Mouse (Mus musculus) MEL (cell line): ENCODE data around the gene Retreg1. TPM values are rescaled to one million over a fixed set of nuclear protein-coding genes. Genes with fewer than 3 reads are reported as not detected.

ENCODE experiments used
- DNase-seq: peaks from one replicate; pipeline ENCODE4 v3.0.0; 2011; ENCODE audit warnings: low read depth, low spot score
- H3K27ac ChIP-seq: 2 replicates; pipeline ENCODE4 v1.5.1; 2012; ENCODE audit warnings: low read depth, mild to moderate bottlenecking, control low read depth, low read length, moderate library complexity; ENCODE audit not compliant: control insufficient read depth
- H3K27me3 ChIP-seq, 2 experiments: fragments of 150-350 bp in 1 of 2; sonication (generic) in 1 of 2; 2 replicates each; pipeline ENCODE4 v1.6.1; 2012; ENCODE audit warnings: low read length in 2 of 2, mild to moderate bottlenecking in 2 of 2, improper control_type of control experiment in 1 of 2, moderate library complexity in 1 of 2; ENCODE audit not compliant: insufficient read depth in 2 of 2, control insufficient read depth in 1 of 2
- H3K36me3 ChIP-seq, 2 experiments: 2 replicates each; pipeline ENCODE4 v1.6.1; 2012 to 2014; ENCODE audit warnings: low read length in 2 of 2, improper control_type of control experiment in 1 of 2, inconsistent platforms in 1 of 2, mild to moderate bottlenecking in 1 of 2; ENCODE audit not compliant: insufficient read depth in 2 of 2, control insufficient read depth in 1 of 2
- H3K4me1 ChIP-seq, 2 experiments: fragments of 150-350 bp in 1 of 2; sonication (generic) in 1 of 2; 2 replicates each; pipeline ENCODE4 v1.6.1; 2012; ENCODE audit warnings: low read length in 2 of 2, improper control_type of control experiment in 1 of 2, mild to moderate bottlenecking in 1 of 2; ENCODE audit not compliant: insufficient read depth in 2 of 2, control insufficient read depth in 1 of 2
- H3K4me3 ChIP-seq, 2 experiments: fragments of 150-350 bp in 1 of 2; sonication (generic) in 1 of 2; 2 replicates each; pipeline ENCODE4 v1.5.1; 2012; ENCODE audit warnings: low read depth in 2 of 2, low read length in 2 of 2, mild to moderate bottlenecking in 2 of 2, moderate library complexity in 2 of 2, control low read depth in 1 of 2, improper control_type of control experiment in 1 of 2; ENCODE audit not compliant: control insufficient read depth in 1 of 2, insufficient read depth in 1 of 2
- H3K79me2 ChIP-seq: 2 replicates; pipeline ENCODE4 v1.6.1; 2012; ENCODE audit warnings: mild to moderate bottlenecking, low read length, moderate library complexity; ENCODE audit not compliant: control insufficient read depth, poor library complexity, insufficient read depth
- H3K9ac ChIP-seq: 2 replicates; pipeline ENCODE4 v1.6.1; 2012; ENCODE audit warnings: low read depth, mild to moderate bottlenecking, control low read depth, low read length, moderate library complexity; ENCODE audit not compliant: control insufficient read depth, poor library complexity, severe bottlenecking
- H3K9me3 ChIP-seq: fragments of 150-350 bp; sonication (generic); replicated peaks from 2 replicates; pipeline ENCODE4 v1.6.1; 2012; ENCODE audit warnings: mild to moderate bottlenecking, low read length, improper control_type of control experiment, moderate library complexity; ENCODE audit not compliant: insufficient read depth
- BHLHE40 ChIP-seq: IDR thresholded peaks from 2 replicates; pipeline ENCODE4 v1.6.1; 2012; ENCODE audit warnings: low read depth, mild to moderate bottlenecking, inconsistent platforms, low read length, improper control_type of control experiment, borderline replicate concordance
- EP300 ChIP-seq, 2 experiments: IDR thresholded peaks; 2 replicates each; pipeline ENCODE4 v1.6.1; 2011; ENCODE audit warnings: improper control_type of control experiment in 2 of 2, low read length in 2 of 2, low read depth in 1 of 2, mild to moderate bottlenecking in 1 of 2
- MAFK ChIP-seq: IDR thresholded peaks from 2 replicates; pipeline ENCODE4 v1.6.1; 2011; ENCODE audit warnings: low read depth, mild to moderate bottlenecking, low read length, improper control_type of control experiment, borderline replicate concordance
- MAX ChIP-seq: IDR thresholded peaks from 2 replicates; pipeline ENCODE4 v1.6.1; 2011; ENCODE audit warnings: low read length, improper control_type of control experiment
- MAZ ChIP-seq: IDR thresholded peaks from 2 replicates; pipeline ENCODE4 v1.6.1; 2012; ENCODE audit warnings: low read depth, mild to moderate bottlenecking, inconsistent platforms, low read length, improper control_type of control experiment
- MXI1 ChIP-seq: IDR thresholded peaks from 2 replicates; pipeline ENCODE4 v1.6.1; 2011; ENCODE audit warnings: mild to moderate bottlenecking, low read depth, low read length, improper control_type of control experiment
- NELFE ChIP-seq: IDR thresholded peaks from 2 replicates; pipeline ENCODE4 v1.6.1; 2011; ENCODE audit warnings: low read depth, low read length, improper control_type of control experiment
- POLR2A ChIP-seq, 2 experiments: IDR thresholded peaks; 2 replicates each; pipeline ENCODE4 v1.6.1; 2011 to 2012; ENCODE audit warnings: low read length in 2 of 2, mild to moderate bottlenecking in 2 of 2, control low read depth in 1 of 2, improper control_type of control experiment in 1 of 2, low read depth in 1 of 2, moderate library complexity in 1 of 2; ENCODE audit not compliant: control insufficient read depth in 1 of 2, insufficient read depth in 1 of 2, poor library complexity in 1 of 2
- RAD21 ChIP-seq: IDR thresholded peaks from 2 replicates; pipeline ENCODE4 v1.6.1; 2011; ENCODE audit warnings: mild to moderate bottlenecking, low read depth, low read length, improper control_type of control experiment
- RCOR1 ChIP-seq: IDR thresholded peaks from 2 replicates; pipeline ENCODE4 v1.6.1; 2012; ENCODE audit warnings: low read depth, mild to moderate bottlenecking, inconsistent platforms, low read length, improper control_type of control experiment
- SMC3 ChIP-seq: IDR thresholded peaks from 2 replicates; pipeline ENCODE4 v1.6.1; 2011; ENCODE audit warnings: low read depth, low read length, improper control_type of control experiment
- TBP ChIP-seq: IDR thresholded peaks from 2 replicates; pipeline ENCODE4 v1.8.0; 2011; ENCODE audit warnings: low read depth, low read length, improper control_type of control experiment
- TCF12 ChIP-seq: IDR thresholded peaks from 2 replicates; pipeline ENCODE4 v1.6.1; 2014; ENCODE audit warnings: low read depth, mild to moderate bottlenecking, inconsistent platforms, low read length, improper control_type of control experiment, moderate library complexity
- UBTF ChIP-seq: IDR thresholded peaks from 2 replicates; pipeline ENCODE4 v1.6.1; 2012; ENCODE audit warnings: low read depth, mild to moderate bottlenecking, inconsistent platforms, low read length, improper control_type of control experiment, moderate library complexity, borderline replicate concordance; ENCODE audit not compliant: insufficient read depth
- USF2 ChIP-seq, 2 experiments: IDR thresholded peaks; 2 replicates each; pipeline ENCODE4 v1.6.1; 2011 to 2012; ENCODE audit warnings: improper control_type of control experiment in 2 of 2, low read length in 2 of 2, borderline replicate concordance in 1 of 2, inconsistent platforms in 1 of 2, low read depth in 1 of 2, mild to moderate bottlenecking in 1 of 2; ENCODE audit not compliant: insufficient read depth in 1 of 2
- ZNF384 ChIP-seq: IDR thresholded peaks from 2 replicates; pipeline ENCODE4 v1.6.1; 2012; ENCODE audit warnings: low read depth, mild to moderate bottlenecking, inconsistent platforms, low read length, improper control_type of control experiment
- polyA plus RNA-seq, 2 experiments: library from polyadenylated mRNA; stranded (reverse) in 1 of 2; unstranded in 1 of 2; fragments of >175 nt in 1 of 2; fragments of >200 nt in 1 of 2; gene quantifications; 2 replicates each; pipeline versions ENCODE4 v1.2.1 to v1.2.4; 2012; ENCODE audit warnings: low replicate concordance in 2 of 2, low read depth in 1 of 2; ENCODE audit not compliant: insufficient read length in 2 of 2, insufficient read depth in 1 of 2, missing spikeins in 1 of 2
- total RNA-seq: library from RNA; depleted of rRNA; stranded (reverse); fragments of 300-350 nt; gene quantifications from 2 replicates; pipeline ENCODE4 v1.2.3, GENCODE M21; 2012

The Retreg1 gene
- total and polyA plus RNA-seq, 3 experiments, result 3.1 to 7.6 TPM; not detected in 1

DNA sequence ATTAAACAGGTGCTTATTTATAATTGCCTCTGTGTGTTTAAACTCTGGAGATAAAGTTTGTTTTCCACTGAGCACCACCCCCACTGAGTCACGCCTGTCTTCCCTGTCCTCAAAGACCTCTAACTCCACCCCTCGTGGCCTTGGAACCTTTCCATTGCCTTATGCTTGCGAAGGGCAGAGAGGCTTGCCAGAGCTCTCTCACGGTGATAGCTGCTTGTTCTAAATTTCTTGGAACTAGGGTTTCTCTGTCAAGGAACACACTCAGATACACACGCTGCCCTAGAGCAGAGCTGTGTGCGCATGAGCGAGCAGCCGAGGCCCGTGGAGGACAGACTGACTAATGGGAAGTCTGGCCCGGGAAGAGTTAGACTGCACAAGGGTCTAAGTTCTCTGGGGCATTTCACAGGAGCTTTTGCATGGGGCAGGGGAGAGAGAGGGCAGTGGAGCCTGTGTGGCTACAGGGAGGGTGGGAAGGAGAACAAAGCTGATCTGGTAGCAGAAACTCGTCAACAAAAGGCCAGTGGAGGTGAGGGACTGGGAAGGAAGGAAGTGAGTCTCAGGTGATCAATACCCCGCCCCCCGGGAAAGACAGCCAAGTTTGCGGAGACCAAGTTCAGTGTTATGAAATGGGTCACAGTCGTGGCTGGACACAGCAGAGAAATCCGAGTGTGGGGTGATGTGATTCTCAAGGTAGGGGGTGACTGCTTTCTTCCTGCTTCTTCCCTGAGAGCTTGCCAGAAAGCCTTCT lies 90.1 kb downstream of the Retreg1 start (continued):
- TF ChIP-seq RCOR1 (no peak), POLR2A (IDR thresholded peaks at IDR 0.05; ENCODE audit: control insufficient read depth in 1 of 2, insufficient read depth in 1 of 2, low read depth in 1 of 2, low read length in 2 of 2, poor library complexity in 1 of 2) (peak; percentile 33; a peak in 1 of 4 replicates), EP300 (IDR thresholded peaks at IDR 0.05; ENCODE audit: low read depth in 1 of 2, low read length in 2 of 2) (peak; percentile 20 to 29; a peak in 1 of 4 replicates)

DNA sequence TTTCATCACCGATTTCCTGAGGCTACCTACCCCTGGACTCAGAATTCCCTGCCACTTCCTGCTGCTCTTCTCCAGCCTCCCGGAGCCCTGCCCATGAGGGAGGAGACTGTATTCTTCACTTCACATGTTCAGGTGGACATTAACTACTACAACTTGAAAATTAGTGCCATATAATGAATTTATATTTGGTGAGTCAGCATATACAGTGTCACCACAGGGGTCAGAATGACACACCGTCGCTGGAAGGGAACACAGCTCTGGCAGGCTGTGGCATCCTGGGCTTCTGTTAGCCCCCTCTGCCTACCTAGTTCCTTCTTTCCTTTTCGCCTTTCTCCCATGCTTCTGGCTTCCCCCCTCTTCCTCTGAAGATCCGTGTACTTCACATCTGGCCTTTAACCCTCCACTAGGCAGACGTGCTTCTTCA lies 90.7 kb downstream of the Retreg1 start:
- no peak for TF ChIP-seq TBP
- 0 out of 2 replicates have a peak, but pooled peaks have one; percentile 16 for TF ChIP-seq NELFE
- peak; percentile 58; the same call in 1 of the 2 replicates for TF ChIP-seq MAFK
- TF ChIP-seq USF2 (IDR thresholded peaks at IDR 0.05; ENCODE audit: borderline replicate concordance in 1 of 2, insufficient read depth in 1 of 2, low read depth in 1 of 2, low read length in 2 of 2), result no peak
- TF ChIP-seq MXI1, result no peak
- TF ChIP-seq SMC3, result no peak
- TF ChIP-seq RAD21, result no peak
- TF ChIP-seq, all 39 proteins: peak for 2
- H3K36me3 ChIP-seq, result peaks cover 0 to 6% of the 10 kb centered on the region in 2 experiments; a peak in 2 of 4 replicates
- H3K79me2 ChIP-seq, result no peaks in the 10 kb centered on the region; the same call in 1 of the 2 replicates
- peaks cover 3 to 14% of the 10 kb centered on the region in 2 experiments; a peak in 3 of 4 replicates for H3K4me1 ChIP-seq
- H3K27me3 ChIP-seq, result no peaks in the 10 kb centered on the region
- H3K4me3 ChIP-seq, result peak overlapping the region; percentile 55 to 58
- H3K27ac ChIP-seq, result peak overlapping the region; percentile 72
- H3K9me3 ChIP-seq, result no peaks in the 10 kb centered on the region
- peak; percentile 35 for DNase-seq
- H3K9ac ChIP-seq, result peak overlapping the region; percentile 66

DNA sequence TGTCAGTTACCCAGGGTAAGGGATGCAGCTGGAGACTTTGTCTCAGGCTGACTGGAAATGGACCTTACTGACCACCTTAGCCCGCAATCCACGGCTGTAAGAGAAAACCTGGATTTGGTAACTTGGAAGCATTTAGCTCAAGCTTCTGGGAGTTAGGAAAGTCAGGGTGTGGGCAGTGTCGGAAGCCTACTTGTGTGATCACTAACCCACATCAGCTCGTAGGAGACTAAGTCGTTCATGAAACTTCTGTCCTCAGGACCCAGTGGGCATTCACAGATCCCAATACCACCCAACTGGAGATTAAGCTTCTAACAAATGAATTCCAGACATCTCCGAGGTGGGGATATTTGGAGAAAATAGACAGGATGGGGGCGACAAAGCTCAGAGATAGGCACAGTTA lies 91.4 kb downstream of the Retreg1 start:
- TF ChIP-seq TCF12 (no peak), UBTF (no peak), MAX (no peak), BHLHE40 (no peak), TBP (no peak), ZNF384 (no peak), MAZ (no peak)
- Histone ChIP-seq H3K9me3 (no peaks in the 10 kb centered on the region), H3K27me3 (no peaks in the 10 kb centered on the region), H3K9ac (no peak overlapping the region), H3K4me3 (no peak overlapping the region), H3K36me3 (peaks cover 0 to 6% of the 10 kb centered on the region in 2 experiments; a peak in 2 of 4 replicates), H3K4me1 (peaks cover 3 to 14% of the 10 kb centered on the region in 2 experiments; a peak in 3 of 4 replicates), H3K79me2 (no peaks in the 10 kb centered on the region; the same call in 1 of the 2 replicates), H3K27ac (no peak overlapping the region)
- DNase-seq, result no peak
